Mouse (Mus musculus): ENCODE measurements around the gene Gm3250. TPM values are rescaled to one million over a fixed set of nuclear protein-coding genes. Genes with fewer than 3 reads are reported as not detected.
"Not testable (repeated sequence)": the region's sequence is repeated elsewhere in the genome, so short reads cannot be mapped to it uniquely, and the experiment has no call there.

Gm3250 gene
- polyA plus RNA-seq (2012; ENCODE audit: insufficient read depth, insufficient read length, low replicate concordance, missing spikeins), result not detected in 2 replicates

DNA sequence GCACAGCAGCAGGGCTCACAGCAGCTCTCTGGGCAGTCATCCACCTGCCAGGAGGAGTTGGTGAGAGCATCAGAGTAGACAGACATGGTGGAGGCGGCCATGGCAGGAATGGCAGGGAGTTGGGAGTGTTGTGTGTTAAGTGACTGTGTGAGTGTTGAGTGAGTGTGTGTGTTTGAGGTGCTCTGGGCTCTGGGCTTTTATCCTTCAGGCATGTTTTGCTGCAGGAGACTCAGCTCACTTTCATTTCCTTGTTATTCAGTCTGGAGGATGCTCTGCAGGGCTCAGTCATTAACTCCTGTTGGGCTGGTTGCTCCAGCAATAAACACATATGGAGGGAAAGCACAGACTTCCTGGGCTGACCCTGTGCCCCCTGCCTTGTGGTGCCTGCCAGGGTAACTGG is at the start of gene Gm3250:
Gene Gm3250 (minus strand): TSS at position 101 of the 400 bp plus-strand sequence.
- H3K4me1 ChIP-seq (ENCODE audit: control insufficient read depth, insufficient read depth, low read length); H3K4me3 ChIP-seq (ENCODE audit: insufficient read depth, low read depth, low read length); H3K27ac ChIP-seq (ENCODE audit: insufficient read depth, low read depth, low read length): not testable (repeated sequence)
- 75% methylated on average over 1 of the region's 1 CpGs for WGBS

DNA sequence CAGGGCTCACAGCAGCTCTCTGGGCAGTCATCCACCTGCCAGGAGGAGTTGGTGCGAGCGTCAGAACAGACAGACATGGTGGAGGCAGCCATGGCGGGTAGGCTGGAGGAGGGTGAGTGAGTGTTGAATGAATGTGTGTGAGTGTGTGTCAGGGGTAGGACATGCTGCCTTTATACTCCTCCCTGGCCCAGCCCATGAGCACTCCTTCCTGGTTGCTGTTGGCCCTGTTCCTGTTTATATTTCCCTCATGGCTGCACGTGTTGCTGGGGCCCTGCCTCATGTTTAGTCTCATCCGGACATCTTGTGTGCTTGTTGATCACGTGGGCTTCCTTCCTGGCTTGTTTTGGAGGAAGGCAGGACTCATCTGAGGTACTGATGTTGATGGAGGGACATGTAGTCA is 44.6 kb upstream of the Gm3250 start, which contains the start of gene Krtap10-4:
Gene Krtap10-4 (minus strand): TSS at position 145 of the 400 bp plus-strand sequence.
- no peak within 1 kb of the TSS for H3K27ac ChIP-seq (ENCODE audit: insufficient read depth, low read depth, low read length)
- no peak within 1 kb of the TSS for H3K4me3 ChIP-seq (ENCODE audit: insufficient read depth, low read depth, low read length)
- TF ChIP-seq CTCF (IDR thresholded peaks at IDR 0.05; ENCODE audit: insufficient read depth, low read depth, low read length) (no peak), POLR2A (IDR thresholded peaks at IDR 0.05; ENCODE audit: insufficient read depth, low read depth, low read length) (no peak)
- WGBS, result 52% methylated on average over 6 of the region's 6 CpGs
- no peaks in the 10 kb centered on the region for H3K4me1 ChIP-seq (ENCODE audit: control insufficient read depth, insufficient read depth, low read length)

DNA sequence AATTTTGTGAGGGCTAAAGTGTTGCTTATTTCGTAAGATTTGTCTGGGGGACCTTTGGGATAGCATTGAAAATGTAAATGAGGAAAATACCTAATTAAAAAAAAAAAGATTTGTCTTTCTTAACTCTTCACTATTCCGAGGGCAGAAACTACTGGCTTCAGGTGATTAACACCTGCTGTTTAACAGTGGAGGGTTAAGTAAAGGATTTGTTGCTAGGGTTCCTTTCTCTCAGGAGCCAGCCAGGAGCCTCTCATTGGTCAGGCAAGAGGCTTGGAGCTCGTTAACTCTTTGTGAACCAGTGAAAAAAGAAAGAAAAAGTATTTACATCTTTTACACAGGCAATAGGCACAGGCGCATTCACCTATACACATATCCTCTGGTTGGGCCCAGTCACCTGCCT is 36.9 kb upstream of the Gm3250 start:
- H3K4me1 ChIP-seq (ENCODE audit: control insufficient read depth, insufficient read depth, low read length), result no peaks in the 10 kb centered on the region
- 59% methylated on average over 4 of the region's 4 CpGs for WGBS
- H3K4me3 ChIP-seq (ENCODE audit: insufficient read depth, low read depth, low read length), result no peak overlapping the region
- TF ChIP-seq POLR2A (IDR thresholded peaks at IDR 0.05; ENCODE audit: insufficient read depth, low read depth, low read length) (no peak), CTCF (IDR thresholded peaks at IDR 0.05; ENCODE audit: insufficient read depth, low read depth, low read length) (no peak)
- no peak overlapping the region for H3K27ac ChIP-seq (ENCODE audit: insufficient read depth, low read depth, low read length)

DNA sequence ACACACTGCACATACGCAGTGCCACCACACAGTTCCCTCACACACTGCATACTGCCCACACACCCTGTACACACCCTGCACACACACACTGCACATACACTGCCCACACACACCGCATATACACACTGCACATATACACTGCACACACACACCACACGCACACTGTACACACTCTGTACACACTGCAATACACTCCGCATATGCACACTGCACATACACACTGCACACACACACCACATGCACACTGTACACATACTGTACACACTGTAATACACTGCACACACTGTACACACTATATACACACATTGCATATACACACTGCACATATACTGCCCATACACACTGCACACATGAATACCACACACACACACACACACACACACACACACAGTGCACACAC is 36.2 kb upstream of the Gm3250 start:
- no peaks in the 10 kb centered on the region for H3K4me1 ChIP-seq (ENCODE audit: control insufficient read depth, insufficient read depth, low read length)
- H3K27ac ChIP-seq (ENCODE audit: insufficient read depth, low read depth, low read length), result no peak overlapping the region
- TF ChIP-seq POLR2A (IDR thresholded peaks at IDR 0.05; ENCODE audit: insufficient read depth, low read depth, low read length) (no peak), CTCF (IDR thresholded peaks at IDR 0.05; ENCODE audit: insufficient read depth, low read depth, low read length) (no peak)
- no peak overlapping the region for H3K4me3 ChIP-seq (ENCODE audit: insufficient read depth, low read depth, low read length)
- 99% methylated on average over 4 of the region's 4 CpGs for WGBS

GRCm38 (mm10) chr10:77815514-77815913 is 33.2 kb upstream of the Gm3250 start:
- 35% methylated on average over 5 of the region's 5 CpGs for WGBS
- TF ChIP-seq POLR2A (IDR thresholded peaks at IDR 0.05; ENCODE audit: insufficient read depth, low read depth, low read length) (no peak), CTCF (IDR thresholded peaks at IDR 0.05; ENCODE audit: insufficient read depth, low read depth, low read length) (no peak)
- Histone ChIP-seq H3K4me3 (ENCODE audit: insufficient read depth, low read depth, low read length) (no peak overlapping the region), H3K27ac (ENCODE audit: insufficient read depth, low read depth, low read length) (no peak overlapping the region), H3K4me1 (ENCODE audit: control insufficient read depth, insufficient read depth, low read length) (no peaks in the 10 kb centered on the region)

- no peak for TF ChIP-seq POLR2A (IDR thresholded peaks at IDR 0.05; ENCODE audit: insufficient read depth, low read depth, low read length)
- no peak for TF ChIP-seq CTCF (IDR thresholded peaks at IDR 0.05; ENCODE audit: insufficient read depth, low read depth, low read length)
Measured at GRCm38 (mm10) chr10:77814382-77814781, 32.0 kb upstream of the Gm3250 start, which contains the start of gene Gm2696. Gene Gm2696, plus strand, starts transcription at chr10:77814682.

DNA sequence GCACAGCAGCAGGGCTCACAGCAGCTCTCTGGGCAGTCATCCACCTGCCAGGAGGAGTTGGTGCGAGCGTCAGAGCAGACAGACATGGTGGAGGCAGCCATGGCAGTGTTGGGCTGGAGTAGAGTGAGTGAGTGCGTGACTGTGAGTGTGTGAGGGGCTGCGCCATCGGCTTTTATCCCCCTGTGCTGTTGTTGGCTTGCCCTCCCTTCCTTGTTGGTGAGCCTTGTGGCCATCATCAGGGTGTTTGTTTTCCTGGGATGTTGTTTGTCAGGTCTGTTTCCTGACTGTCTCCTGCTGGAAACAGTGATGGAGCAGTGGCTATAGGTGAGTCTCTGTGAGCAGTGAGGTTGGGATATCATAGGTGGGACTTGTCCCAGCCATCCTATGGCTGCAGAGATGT is 29.4 kb upstream of the Gm3250 start, which contains the start of gene Gm9507:
Gene Gm9507 (minus strand): TSS at position 101 of the 400 bp plus-strand sequence.
- Histone ChIP-seq H3K4me1 (ENCODE audit: control insufficient read depth, insufficient read depth, low read length) (no peaks in the 10 kb centered on the region), H3K27ac (ENCODE audit: insufficient read depth, low read depth, low read length) (no peak within 1 kb of the TSS), H3K4me3 (ENCODE audit: insufficient read depth, low read depth, low read length) (no peak within 1 kb of the TSS)
- no peak for TF ChIP-seq POLR2A (IDR thresholded peaks at IDR 0.05; ENCODE audit: insufficient read depth, low read depth, low read length)
- TF ChIP-seq CTCF (IDR thresholded peaks at IDR 0.05; ENCODE audit: insufficient read depth, low read depth, low read length), result no peak
- 68% methylated on average over 5 of the region's 5 CpGs for WGBS

More at GRCm38 (mm10) chr10:77814382-77814781, 32.0 kb upstream of the Gm3250 start, which contains the start of gene Gm2696:
- 59% methylated on average over 4 of the region's 4 CpGs for whole genome bisulfite sequencing
- Histone ChIP-seq H3K4me1 (ENCODE audit: control insufficient read depth, insufficient read depth, low read length) (no peaks in the 10 kb centered on the region), H3K4me3 (ENCODE audit: insufficient read depth, low read depth, low read length) (no peak within 1 kb of the TSS), H3K27ac (ENCODE audit: insufficient read depth, low read depth, low read length) (no peak within 1 kb of the TSS)

DNA sequence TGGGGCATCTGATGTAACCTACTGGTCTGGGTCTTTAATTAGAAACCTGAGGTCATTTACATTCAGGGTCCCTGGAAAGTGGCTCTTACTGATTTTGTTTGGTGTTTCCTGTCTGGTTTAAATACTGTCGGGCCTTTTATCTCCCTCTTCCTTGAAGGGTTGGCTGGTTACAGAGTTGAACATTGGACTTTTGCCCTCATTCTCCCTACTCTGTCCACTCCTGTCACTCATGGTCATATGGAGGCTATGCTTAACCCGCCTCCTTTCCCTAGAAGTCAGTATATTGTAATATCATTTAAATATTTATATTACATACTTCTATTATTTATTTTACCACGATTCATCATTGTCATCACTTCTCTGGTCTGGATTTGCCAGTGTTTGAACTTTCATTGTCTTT is 21.8 kb upstream of the Gm3250 start:
- WGBS, result 87% methylated on average over 3 of the region's 3 CpGs
- no peak overlapping the region for H3K27ac ChIP-seq (ENCODE audit: insufficient read depth, low read depth, low read length)
- TF ChIP-seq CTCF (IDR thresholded peaks at IDR 0.05; ENCODE audit: insufficient read depth, low read depth, low read length) (no peak), POLR2A (IDR thresholded peaks at IDR 0.05; ENCODE audit: insufficient read depth, low read depth, low read length) (no peak)

DNA sequence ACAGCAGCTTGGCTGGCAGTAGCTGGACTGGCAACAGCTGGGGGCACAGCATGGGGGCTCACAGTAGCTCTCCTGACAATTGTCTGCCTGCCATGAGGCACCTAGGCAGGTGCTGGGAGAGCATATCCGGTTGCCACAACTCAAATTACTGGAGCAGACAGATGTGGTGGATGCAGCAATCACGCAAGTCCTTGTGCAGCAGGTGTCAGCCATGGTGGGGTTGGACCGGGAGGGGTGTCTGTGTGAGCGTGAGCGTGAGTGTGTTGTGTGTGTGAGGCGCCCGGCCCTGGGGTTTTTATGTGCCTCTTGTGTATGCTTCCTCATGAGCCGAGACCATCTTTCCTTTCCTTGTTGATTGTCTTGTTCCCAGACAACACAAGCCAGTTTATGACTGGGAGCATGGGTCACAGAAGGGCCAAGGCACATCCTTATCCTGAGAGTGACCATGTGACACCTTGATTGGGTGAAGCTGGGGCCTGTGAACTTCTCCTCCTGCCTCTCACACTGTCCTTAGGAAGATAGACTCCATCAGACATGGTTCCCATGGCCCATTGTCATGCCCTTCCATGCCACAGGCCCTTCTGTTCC is 16.7 kb upstream of the Gm3250 start, which contains the start of gene Gm19668:
Gene Gm19668 (minus strand): TSS at position 213 of the 588 bp plus-strand sequence.
- TF ChIP-seq CTCF (IDR thresholded peaks at IDR 0.05; ENCODE audit: insufficient read depth, low read depth, low read length) (no peak), POLR2A (IDR thresholded peaks at IDR 0.05; ENCODE audit: insufficient read depth, low read depth, low read length) (no peak)
- Histone ChIP-seq H3K4me1 (ENCODE audit: control insufficient read depth, insufficient read depth, low read length) (peaks cover 3% of the 10 kb centered on the region; the same call in 1 of the 2 replicates), H3K27ac (ENCODE audit: insufficient read depth, low read depth, low read length) (no peak within 1 kb of the TSS), H3K4me3 (ENCODE audit: insufficient read depth, low read depth, low read length) (no peak within 1 kb of the TSS)
- WGBS, result 68% methylated on average over 8 of the region's 8 CpGs

More for the DNA sequence above, 21.8 kb upstream of the Gm3250 start:
- H3K4me3 ChIP-seq (ENCODE audit: insufficient read depth, low read depth, low read length), result no peak overlapping the region
- H3K4me1 ChIP-seq (ENCODE audit: control insufficient read depth, insufficient read depth, low read length), result no peaks in the 10 kb centered on the region

DNA sequence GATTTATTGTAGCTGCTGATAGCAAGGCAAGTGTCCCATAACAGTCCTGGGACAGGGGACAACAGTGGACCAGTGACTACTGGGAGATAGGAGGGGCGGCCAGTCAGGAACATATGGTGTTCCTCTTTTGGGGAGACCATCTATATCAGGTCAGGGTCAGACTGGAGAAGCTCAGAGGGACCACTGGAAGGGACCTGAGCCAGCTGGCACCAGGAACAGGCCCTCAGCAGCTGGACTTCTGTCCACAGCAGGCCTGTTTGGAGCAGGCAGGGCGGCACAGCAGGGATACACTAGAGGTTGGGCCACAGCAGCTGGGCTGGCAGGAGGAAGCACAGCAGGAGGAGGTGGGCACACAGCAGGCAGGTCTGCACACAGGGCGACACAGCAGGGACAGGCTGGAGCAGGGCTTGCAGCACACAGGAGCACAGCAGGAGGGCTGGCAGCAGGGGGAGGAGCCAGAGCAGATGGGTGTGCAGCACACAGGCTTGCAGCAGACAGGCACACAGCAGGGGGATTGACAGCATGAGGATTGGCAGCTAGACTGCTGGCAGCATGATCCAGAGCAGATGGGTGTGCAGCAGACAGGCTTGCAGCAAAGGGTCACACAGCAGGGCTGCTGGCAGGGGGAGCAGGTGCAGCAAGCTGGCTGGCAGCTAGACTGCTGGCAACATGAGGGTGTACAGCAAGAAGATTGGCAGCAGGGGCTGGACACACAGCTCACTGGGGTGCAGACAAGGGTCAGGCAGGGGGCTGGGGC is 16.0 kb upstream of the Gm3250 start:
- H3K4me1 ChIP-seq (ENCODE audit: control insufficient read depth, insufficient read depth, low read length); H3K4me3 ChIP-seq (ENCODE audit: insufficient read depth, low read depth, low read length); H3K27ac ChIP-seq (ENCODE audit: insufficient read depth, low read depth, low read length): not testable (repeated sequence)
- WGBS, result 68% methylated on average over 3 of the region's 3 CpGs

Data from olfactory bulb, adult 2 months (tissue).